In genomic region chr8:57966676-57967075, GRCm38 (mm10) we compare ENCODE assay signal across 9 mouse cellular contexts.
DNase-seq lines count a peak whose midpoint lies in the region; TF ChIP-seq lines count a peak whose summit lies in the region.
"Had no signal": no experiment of that assay in that cellular context is flagged by ENCODE, and none has a peak within 500 bp of the region (broad histone marks: within the 10 kb centered on the region; RNA-seq: fewer than 3 reads in every experiment).

No protein-coding gene starts in this region.

- H3K9me3 ChIP-seq in E14TG2a.4 (ENCODE audit: low read length), result no peaks in the 10 kb centered on the region
- H3K9me3 ChIP-seq: limb, embryonic 12.5 days had no signal

- TF ChIP-seq CTCF in left cerebral cortex, adult 2 months (IDR thresholded peaks at IDR 0.05), result peak; percentile 56
- peak; percentile 88 for TF ChIP-seq CTCF in E14TG2a.4 (conservative IDR thresholded peaks at IDR 0.05; ENCODE audit: low read length)

- H3K4me1 ChIP-seq in E14TG2a.4 (replicated peaks; ENCODE audit: low read depth, low read length), result no peaks in the 10 kb centered on the region

- peak; percentile 50 to 72 for DNase-seq in cerebellum, postnatal 14 days
- DNase-seq in cerebellum, adult 9-11 months, result no peak
- DNase-seq in left cerebral cortex, adult 2 months (ENCODE audit: extremely low spot score in 1 of 2, low spot score in 2 of 2), result no peak
- no peak for DNase-seq in left cerebral cortex, postnatal 36 days (ENCODE audit: low spot score in 2 of 2)
- DNase-seq in forelimb bud, embryonic 11.5 days (ENCODE audit: low read depth, low spot score), result peak; percentile 30
- no peak for DNase-seq in spleen, postnatal 36 days (ENCODE audit: low spot score in 2 of 2)
- DNase-seq in yolk sac, embryonic 10.5 days (ENCODE audit: low spot score), result no peak

- H3K4me3 ChIP-seq in left cerebral cortex, adult 2 months, result no peak overlapping the region
- H3K4me3 ChIP-seq in E14TG2a.4 (replicated peaks; ENCODE audit: low read length), result no peak overlapping the region
- H3K4me3 ChIP-seq: limb, embryonic 12.5 days had no signal

- no peaks in the 10 kb centered on the region for H3K36me3 ChIP-seq in E14TG2a.4 (ENCODE audit: insufficient read depth, low read length)
- H3K36me3 ChIP-seq: limb, embryonic 12.5 days had no signal

- no peaks in the 10 kb centered on the region for H3K27me3 ChIP-seq in E14TG2a.4 (ENCODE audit: insufficient read depth, low read length)

- intact Hi-C loops in left cerebral cortex, adult 2 months (cut with DNase I), result no loop called here
- intact Hi-C loops in left cerebral cortex, postnatal 36 days (cut with DNase I), result no loop called here

- no peak overlapping the region for H3K27ac ChIP-seq in left cerebral cortex, adult 2 months
- H3K27ac ChIP-seq: limb, embryonic 12.5 days had no signal

Comparison
In these comparisons a context has a peak if more than half of its experiments do, and no peak if none do; other contexts are left out.
1. DNase-seq: peak in cerebellum, postnatal 14 days (2 of 2) and forelimb bud, embryonic 11.5 days (single experiment); none in cerebellum, adult 9-11 months (single experiment), left cerebral cortex, adult 2 months (0 of 2), left cerebral cortex, postnatal 36 days (0 of 2), spleen, postnatal 36 days (0 of 2) and yolk sac, embryonic 10.5 days (single experiment).